Mouse (Mus musculus): ENCODE data around the gene Atp6v0c. TPM values are rescaled to one million over a fixed set of nuclear protein-coding genes. Genes with fewer than 3 reads are reported as not detected.
"Not testable (repeated sequence)": the region's sequence is repeated elsewhere in the genome, so short reads cannot be mapped to it uniquely, and the experiment has no call there.

The Atp6v0c gene
- polyA plus RNA-seq, 2 experiments from 2014 or later: 213 to 271 TPM

- no peak for ATAC-seq
Measured at GRCm38 (mm10) chr17:24156394-24156793, 13.1 kb downstream of the Atp6v0c start.

GRCm38 (mm10) chr17:24155742-24156141 lies 13.8 kb downstream of the Atp6v0c start:
- ATAC-seq: no peak

GRCm38 (mm10) chr17:24154463-24154862 lies 15.0 kb downstream of the Atp6v0c start:
- ATAC-seq: no peak

- ATAC-seq: peak; percentile 96
Measured at GRCm38 (mm10) chr17:24151890-24152563, 17.5 kb downstream of the Atp6v0c start.

GRCm38 (mm10) chr17:24151382-24151781 lies 18.1 kb downstream of the Atp6v0c start:
- no peak for ATAC-seq

GRCm38 (mm10) chr17:24150824-24151223 lies 18.7 kb downstream of the Atp6v0c start, which contains the start of gene Pdpk1:
TSS of gene Pdpk1 (minus strand) at chr17:24150924.
- ATAC-seq: no peak

GRCm38 (mm10) chr17:24149421-24149820 lies 20.1 kb downstream of the Atp6v0c start:
- no peak for ATAC-seq

GRCm38 (mm10) chr17:24142897-24143296 lies 26.6 kb downstream of the Atp6v0c start:
- no peak for ATAC-seq

- peak; percentile 98 for ATAC-seq
Measured at GRCm38 (mm10) chr17:24141425-24141920, 28.0 kb downstream of the Atp6v0c start.

GRCm38 (mm10) chr17:24140845-24141424 lies 28.6 kb downstream of the Atp6v0c start:
- ATAC-seq: no peak

GRCm38 (mm10) chr17:24139968-24140367 lies 29.5 kb downstream of the Atp6v0c start:
- no peak for ATAC-seq

- ATAC-seq: no peak
Measured at GRCm38 (mm10) chr17:24139256-24139655, 30.2 kb downstream of the Atp6v0c start.

- ATAC-seq: no peak
Measured at GRCm38 (mm10) chr17:24137226-24137880, 32.1 kb downstream of the Atp6v0c start.

GRCm38 (mm10) chr17:24134062-24134461 lies 35.4 kb downstream of the Atp6v0c start:
- ATAC-seq: no peak

- ATAC-seq: not testable (repeated sequence)
Measured at GRCm38 (mm10) chr17:24132919-24133318, 36.6 kb downstream of the Atp6v0c start.

- ATAC-seq: no peak
Measured at GRCm38 (mm10) chr17:24131570-24131969, 37.9 kb downstream of the Atp6v0c start.

- ATAC-seq: not testable (repeated sequence)
Measured at GRCm38 (mm10) chr17:24129246-24129645, 40.3 kb downstream of the Atp6v0c start.

GRCm38 (mm10) chr17:24127592-24127991 lies 41.9 kb downstream of the Atp6v0c start:
- peak; percentile 85 for ATAC-seq

- ATAC-seq: peak; percentile 57
Measured at GRCm38 (mm10) chr17:24126801-24127200, 42.7 kb downstream of the Atp6v0c start.

- no peak for ATAC-seq
Measured at GRCm38 (mm10) chr17:24119446-24119845, 50.1 kb downstream of the Atp6v0c start.

Data from CD4-positive, CD25-positive, alpha-beta regulatory T cell, adult 4 months (primary cell).